Mouse (Mus musculus) cerebellum, adult (tissue): ENCODE results near the gene Ntm.
A peak's percentile ranks its signal among the peaks of the same experiment; 100 is the strongest.

Experiments
- ATAC-seq: cut with Nextera tagmentation; 2 replicates; pipeline ENCODE4 v1.9.2; 2017; ENCODE audit warnings: mild to moderate bottlenecking, moderate library complexity, mixed read lengths; ENCODE audit not compliant: insufficient number of reproducible peaks, low FRiP score, low TSS enrichment

The Ntm gene

GRCm38 (mm10) chr9:29524109-29524508 is 438.8 kb downstream of the Ntm start:
- peak; percentile 76; the same call in 1 of the 2 replicates for ATAC-seq

DNA sequence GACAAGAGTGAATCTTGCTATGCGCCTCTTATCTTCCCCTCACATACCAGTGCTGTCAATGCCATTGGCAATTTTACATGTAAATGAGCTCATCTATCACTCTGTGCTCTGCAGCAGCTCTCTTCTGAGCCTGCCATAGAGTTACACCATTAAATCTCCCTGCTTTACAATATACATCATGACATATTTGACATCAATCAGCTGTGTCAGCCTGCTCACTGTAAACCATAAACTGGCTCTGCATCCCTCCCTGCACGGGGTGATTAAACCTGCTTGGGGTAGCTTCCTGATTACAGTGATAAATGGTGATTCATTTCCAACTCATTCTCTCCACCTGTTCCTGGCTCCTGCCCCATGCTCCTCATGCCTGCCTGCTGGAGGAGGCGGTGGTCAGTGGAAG is 439.7 kb downstream of the Ntm start:
- ATAC-seq, result peak; percentile 81

- ATAC-seq, result no peak
These were observed 443.8 kb downstream of the Ntm start for GRCm38 (mm10) chr9:29519181-29519580.

- ATAC-seq, result 0 out of 2 replicates have a peak, but pooled peaks have one; percentile 52
These were observed 446.3 kb downstream of the Ntm start for GRCm38 (mm10) chr9:29516688-29517087.

DNA sequence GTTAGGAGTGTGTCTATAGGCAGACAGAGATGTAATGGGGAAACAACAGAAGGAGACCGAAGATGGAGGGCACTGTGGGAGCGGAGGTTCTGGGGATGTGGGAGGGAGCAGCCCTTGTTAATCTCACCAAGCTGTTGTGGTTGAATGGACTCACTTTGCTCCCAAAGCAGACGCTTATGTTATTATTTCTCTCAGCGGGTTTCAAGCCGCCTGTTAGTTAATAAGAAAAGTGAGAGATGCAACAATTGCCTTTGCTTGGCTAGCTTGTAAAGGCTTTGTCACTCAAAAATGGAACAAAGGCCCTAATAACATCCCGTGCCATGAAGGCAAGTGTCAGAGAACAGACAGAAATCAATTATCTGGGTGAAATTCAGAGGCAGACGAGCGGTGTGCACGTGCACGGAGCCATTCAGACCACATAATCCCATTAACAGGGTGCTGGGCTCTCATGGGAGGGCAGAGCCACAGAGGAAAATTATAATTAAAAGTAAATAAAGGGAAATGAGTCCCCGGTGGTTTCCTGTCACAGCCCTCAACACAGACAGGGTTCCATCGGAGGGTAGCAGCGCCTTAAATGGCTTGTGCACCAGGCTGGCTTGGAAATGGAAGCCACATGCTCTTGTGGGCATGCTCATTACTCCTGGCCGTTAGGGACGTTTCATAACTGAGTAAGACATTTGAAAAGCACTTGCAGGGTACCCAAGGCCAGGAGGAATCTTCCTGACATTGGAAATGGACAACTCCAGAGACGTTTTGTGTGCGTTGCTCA is 448.2 kb downstream of the Ntm start:
- ATAC-seq, result no peak

DNA sequence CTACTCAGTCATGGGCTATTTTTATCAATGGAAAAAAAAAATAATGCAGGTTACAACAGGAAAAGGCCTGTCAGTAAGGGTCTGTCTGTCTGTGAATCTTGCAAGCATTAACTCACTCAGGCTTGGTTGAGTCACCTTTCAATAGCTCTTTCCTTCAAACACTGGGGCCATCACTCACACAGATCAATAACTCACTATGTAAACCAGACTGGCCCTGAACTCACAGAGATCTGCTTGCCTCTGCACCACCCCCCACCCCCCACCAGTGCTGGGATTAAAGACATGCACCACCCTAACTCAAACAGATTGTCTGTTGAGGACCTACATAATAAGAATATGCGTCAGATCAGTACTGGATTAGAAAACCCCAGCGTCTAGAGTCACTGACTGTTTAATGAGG is 466.9 kb downstream of the Ntm start:
- ATAC-seq, result no peak

DNA sequence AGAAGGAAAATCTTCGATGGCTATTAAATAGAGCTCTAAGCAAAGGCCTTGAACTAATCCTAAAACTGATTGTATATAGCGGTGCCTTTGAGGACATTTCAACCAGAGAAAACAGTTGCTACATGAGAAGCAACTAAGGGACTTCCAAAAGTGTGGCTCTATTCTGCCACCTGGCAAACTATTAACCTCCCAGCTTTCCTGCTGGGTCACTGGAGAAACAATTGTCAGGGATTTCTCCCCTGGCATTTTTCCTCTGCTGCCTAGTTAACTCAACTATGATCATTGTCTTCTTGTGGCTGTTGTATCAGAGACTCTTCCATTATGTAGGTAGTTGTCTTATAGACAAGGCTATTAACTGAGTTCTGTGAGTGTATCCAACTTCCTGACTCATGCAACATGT is 480.7 kb downstream of the Ntm start:
- ATAC-seq, result no peak

DNA sequence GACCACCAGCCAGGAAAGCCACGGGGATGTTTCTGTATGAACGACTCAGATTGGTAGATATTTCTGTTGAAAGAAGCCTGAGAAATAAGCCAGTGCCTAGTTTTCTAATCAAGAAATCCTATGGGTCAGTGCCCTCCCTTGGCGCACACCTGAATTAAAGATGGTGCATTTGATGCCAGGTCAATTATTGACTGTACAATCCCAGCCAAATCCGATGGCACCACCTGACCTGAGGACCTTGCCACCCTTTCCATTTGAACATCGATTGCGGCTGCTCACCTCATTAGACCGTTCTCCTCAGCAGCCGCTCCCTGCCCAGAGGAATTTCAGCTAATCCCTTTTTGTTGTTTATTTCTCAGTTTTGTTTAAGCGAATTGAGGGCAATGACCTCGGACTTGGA is 483.9 kb downstream of the Ntm start:
- no peak for ATAC-seq

DNA sequence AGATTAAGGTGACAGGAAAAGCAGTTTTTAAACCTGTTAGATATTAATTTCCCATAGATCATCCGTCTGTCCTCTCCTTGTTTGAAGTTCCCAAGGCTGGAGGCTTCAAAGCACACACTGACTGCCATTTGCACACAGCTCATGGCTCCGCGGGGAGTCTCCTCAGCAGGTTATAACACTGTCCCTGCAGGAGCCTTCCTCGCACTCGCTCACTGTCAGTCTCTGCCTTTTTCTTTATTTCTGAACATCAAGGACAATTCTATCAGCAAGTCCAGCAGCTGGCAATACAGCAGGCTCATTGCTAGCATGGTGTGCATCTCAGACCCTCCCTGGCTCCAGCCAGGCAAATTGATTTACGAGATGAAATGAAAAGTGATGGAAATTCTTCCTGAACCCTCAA is 485.7 kb downstream of the Ntm start:
- ATAC-seq, result peak; percentile 61; the same call in 1 of the 2 replicates

- no peak for ATAC-seq
These were observed 489.5 kb downstream of the Ntm start for GRCm38 (mm10) chr9:29473418-29473817.

- no peak for ATAC-seq
These were observed 490.7 kb downstream of the Ntm start for GRCm38 (mm10) chr9:29472226-29472625.

- no peak for ATAC-seq
These were observed 498.2 kb downstream of the Ntm start for GRCm38 (mm10) chr9:29464756-29465155.

DNA sequence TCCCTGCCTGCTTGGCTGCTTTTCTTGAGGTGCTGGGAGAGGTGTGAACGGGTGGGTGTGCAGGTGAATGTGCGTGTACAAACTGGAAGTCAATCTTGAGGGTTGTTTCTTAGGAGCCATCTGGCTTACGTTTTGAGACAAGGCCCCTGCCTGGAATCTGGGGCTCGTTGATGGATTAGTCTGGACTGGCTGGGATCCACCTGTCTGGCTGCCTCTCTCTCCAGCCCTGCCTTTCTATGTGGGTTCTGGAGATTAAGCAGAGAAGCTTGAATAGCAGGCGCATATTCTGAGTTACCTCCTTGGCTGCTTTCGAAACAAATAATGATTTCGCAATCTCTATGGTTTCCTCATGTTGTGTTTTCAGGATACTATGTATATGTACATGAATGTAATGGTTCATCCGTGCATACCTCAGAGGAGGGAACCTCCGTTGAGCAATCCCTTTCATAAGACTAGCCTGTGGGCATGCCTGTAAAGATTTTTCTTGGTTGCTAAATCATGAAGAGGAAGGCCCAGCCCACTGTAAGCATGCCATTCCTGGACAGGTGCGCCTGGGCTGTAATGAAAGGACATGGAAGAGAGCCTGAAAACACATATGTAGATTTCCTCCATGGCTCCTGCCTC is 499.9 kb downstream of the Ntm start:
- ATAC-seq, result no peak

- peak; percentile 80; the same call in 1 of the 2 replicates for ATAC-seq
These were observed 504.9 kb downstream of the Ntm start for GRCm38 (mm10) chr9:29457976-29458572.

DNA sequence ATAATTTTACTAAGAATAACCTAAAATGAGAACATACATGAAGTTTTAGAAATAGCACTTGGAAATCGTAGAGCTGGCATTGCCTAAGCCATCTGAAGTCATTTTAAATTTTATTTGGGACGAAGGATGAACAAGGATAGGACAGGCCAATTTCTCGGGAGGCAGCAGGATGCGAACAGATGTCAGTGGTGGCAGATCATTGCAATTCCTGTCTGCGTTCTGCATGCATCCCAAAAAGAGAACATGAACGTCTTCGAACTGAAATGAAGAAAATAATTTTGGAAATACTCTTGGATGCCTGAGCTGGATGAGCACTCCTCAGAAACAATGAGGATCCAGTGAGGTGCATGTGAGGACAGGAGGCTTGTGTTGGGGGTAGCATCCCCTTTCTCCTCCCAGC is 506.9 kb downstream of the Ntm start:
- no peak for ATAC-seq

GRCm38 (mm10) chr9:29451232-29451631 is 511.7 kb downstream of the Ntm start:
- no peak for ATAC-seq

GRCm38 (mm10) chr9:29444001-29444400 is 518.9 kb downstream of the Ntm start:
- ATAC-seq, result no peak

- ATAC-seq, result no peak
These were observed 523.5 kb downstream of the Ntm start for GRCm38 (mm10) chr9:29439401-29439800.

- ATAC-seq, result no peak
These were observed 528.3 kb downstream of the Ntm start for GRCm38 (mm10) chr9:29434611-29435010.

DNA sequence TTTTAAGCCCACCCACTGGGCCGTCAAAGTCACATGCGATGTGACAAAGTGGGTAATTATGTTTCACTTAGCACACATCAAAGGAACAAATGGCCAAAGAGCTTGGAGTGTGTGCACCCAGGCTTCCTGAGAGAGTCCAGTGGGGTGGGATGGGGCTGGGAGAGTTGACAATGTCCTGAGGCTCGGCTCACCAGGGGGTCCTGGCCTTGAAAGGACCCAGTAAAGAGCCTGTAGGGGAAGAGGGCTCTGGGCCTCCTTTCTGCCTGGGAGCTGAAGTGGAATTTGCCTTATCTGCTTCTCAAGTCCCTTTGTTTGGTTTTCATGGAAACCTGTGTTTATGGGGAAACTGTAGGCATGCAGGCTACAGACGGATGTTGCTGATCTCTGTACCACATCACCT is 529.0 kb downstream of the Ntm start:
- no peak for ATAC-seq

DNA sequence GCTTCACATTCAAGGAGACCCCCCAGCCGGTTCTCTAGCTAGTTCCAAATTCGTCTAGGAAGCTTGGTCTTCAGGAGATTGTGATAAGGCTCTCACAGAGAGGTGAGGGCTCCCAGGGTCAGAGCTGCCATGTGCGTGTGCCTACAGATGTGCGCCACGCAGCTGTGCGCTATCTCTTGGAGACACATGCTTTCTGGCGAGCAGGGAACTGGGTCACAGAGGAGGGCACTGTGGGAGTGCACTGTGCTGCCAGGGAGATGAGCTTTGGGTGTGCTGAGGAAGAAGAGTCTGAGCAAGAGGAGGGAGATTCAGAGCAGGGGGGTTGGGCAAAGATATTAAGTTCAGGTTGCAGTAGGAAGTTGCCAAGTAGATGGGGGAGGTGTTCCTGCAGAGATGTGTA is 529.8 kb downstream of the Ntm start:
- no peak for ATAC-seq

DNA sequence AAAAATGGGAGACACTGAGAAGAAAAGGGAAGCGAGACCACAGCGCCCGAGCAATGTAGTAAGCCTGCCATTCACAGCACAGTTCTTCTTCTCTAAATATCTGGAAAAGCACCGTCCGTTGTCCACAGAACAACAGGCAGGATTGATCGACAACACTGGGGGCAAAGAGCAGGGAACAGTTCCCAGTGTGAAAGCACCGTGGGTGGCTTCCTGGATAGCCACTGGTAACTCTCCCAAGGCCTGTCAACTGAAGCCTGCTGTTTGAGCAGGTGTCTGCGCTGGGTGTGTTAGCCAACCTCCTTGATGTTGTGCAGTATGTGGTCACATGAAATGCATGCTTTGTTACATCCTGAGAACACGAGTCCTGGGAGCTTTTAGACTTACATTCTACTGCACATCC is 531.4 kb downstream of the Ntm start:
- ATAC-seq, result no peak
